Mouse (Mus musculus) v-Abl transformed pro-B cells (cell line): Measurements from ENCODE around the gene Ube2e2.

Experiments
- in situ Hi-C, 2 experiments: fragments of 400-800 bp; cut with MboI; formaldehyde crosslinking; loops; one replicate each; pipeline ENCODE4 v1.15.1; 2025; ENCODE audit not compliant: unreplicated experiment in 2 of 2

Gene Ube2e2

GRCm38 (mm10) chr14:18893947-18894445 is at the start of gene Ube2e2:
Gene Ube2e2, minus strand, starts transcription at chr14:18894267.
- in situ Hi-C loops = no loop called here

- in situ Hi-C loops = no loop called here
Observed at GRCm38 (mm10) chr14:18940068-18940467, 46.0 kb upstream of the Ube2e2 start.

DNA sequence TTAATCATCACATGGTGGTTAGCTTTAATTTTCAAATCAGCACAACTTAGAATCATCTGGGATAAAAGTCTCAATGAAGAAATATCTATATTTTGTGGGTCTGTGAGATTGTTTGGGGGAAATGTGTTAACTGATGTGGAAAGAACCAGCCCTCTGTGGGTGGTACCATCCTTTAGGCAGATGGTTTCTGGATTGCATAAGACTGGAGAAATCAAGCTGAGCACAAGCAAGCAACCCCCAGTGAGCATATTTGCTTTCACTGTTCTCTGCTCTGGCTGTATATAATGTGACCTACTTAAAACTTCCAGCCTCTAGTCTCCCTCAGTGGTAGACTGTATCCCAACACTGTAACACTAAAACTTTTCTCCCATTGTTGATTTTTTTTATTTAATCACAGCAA is 9.5 kb upstream of the Ube2e2 start:
- in situ Hi-C loops = no loop called here

- in situ Hi-C loops = no loop called here
Observed at GRCm38 (mm10) chr14:18893121-18893946, 733 bp downstream of the Ube2e2 start.

DNA sequence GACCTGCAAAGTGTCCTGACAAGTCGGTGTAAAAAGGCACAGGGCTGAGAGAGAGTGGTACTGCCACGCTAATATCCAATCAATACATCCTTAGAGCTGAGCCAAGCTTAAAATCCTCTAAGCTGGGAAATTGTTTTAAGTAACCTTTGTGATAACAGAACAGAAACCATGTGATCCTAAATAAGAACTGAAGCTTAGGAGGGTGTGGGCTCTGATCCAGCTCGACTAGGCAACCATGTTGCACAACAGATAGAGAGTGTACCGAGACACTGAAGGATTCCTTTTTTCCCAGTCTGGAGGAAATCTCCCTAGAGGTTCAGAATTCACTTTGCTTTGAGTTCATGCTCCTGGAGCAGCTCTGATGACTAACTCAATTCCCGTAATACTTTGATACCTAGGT is 4.5 kb downstream of the Ube2e2 start:
- in situ Hi-C loops = no loop called here

GRCm38 (mm10) chr14:18882493-18882892 is 11.6 kb downstream of the Ube2e2 start:
- in situ Hi-C loops = no loop called here

DNA sequence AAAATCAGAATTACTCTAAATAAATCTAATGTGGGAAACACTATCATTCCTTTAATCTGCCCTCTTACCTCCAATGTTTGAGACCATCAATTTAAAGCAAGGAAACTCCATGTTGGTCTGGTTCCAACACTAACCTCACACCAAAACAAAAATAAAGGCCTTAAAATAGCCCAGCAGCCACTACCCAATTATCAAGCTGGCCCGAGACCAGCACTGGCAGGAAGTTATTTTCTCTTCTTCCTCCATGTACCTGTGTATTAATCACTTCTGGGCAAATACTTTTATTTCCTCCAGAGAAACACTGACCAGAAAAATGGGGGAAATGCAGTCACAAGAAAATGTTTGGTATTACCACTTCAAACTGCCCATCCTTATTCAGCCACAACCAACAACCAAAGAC is 23.4 kb downstream of the Ube2e2 start:
- in situ Hi-C loops = no loop called here

GRCm38 (mm10) chr14:18828661-18829060 is 65.4 kb downstream of the Ube2e2 start:
- in situ Hi-C loops = no loop called here

GRCm38 (mm10) chr14:18826753-18827152 is 67.3 kb downstream of the Ube2e2 start:
- in situ Hi-C loops = no loop called here

GRCm38 (mm10) chr14:18820713-18821112 is 73.4 kb downstream of the Ube2e2 start:
- in situ Hi-C loops = no loop called here

DNA sequence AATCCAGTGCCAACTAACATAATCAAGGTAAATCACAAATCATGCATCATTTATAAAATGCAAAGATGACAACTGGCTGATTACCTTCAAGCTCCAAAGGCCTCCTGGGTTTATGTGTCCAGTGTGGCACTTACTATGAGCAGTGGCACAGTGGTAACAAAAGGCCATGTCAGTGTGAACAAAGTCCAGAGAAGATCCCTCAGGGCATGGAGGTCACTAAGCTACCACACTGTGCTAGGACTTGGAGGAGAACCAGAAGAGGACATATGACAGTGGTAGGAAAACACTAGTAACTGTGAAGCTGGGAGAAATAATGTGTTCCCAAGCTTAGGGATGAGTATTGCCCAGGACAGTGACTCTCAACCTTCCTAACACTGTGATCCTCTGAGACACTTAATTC is 97.2 kb downstream of the Ube2e2 start:
- in situ Hi-C loops = no loop called here

DNA sequence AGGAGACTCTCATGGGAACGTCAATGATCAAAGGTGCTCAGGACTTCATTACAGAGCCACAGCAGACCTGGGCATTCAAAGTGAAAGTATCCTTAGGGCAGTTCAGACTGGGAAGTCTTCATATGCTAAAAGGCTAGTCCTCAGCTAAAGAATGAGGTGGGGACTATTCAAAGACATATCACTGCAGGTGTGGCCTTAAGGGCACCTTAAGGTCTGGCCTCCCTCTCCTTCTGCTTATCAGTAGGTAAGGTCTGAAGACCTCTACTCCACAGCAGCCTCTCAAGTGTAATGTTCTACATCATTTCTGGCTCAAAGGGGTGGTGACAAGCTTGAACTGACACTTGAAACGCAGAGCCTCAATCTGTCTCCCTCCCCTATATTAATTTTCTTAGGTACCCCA is 98.3 kb downstream of the Ube2e2 start:
- in situ Hi-C loops = no loop called here

GRCm38 (mm10) chr14:18778993-18779675 is 114.9 kb downstream of the Ube2e2 start:
- in situ Hi-C loops = no loop called here

DNA sequence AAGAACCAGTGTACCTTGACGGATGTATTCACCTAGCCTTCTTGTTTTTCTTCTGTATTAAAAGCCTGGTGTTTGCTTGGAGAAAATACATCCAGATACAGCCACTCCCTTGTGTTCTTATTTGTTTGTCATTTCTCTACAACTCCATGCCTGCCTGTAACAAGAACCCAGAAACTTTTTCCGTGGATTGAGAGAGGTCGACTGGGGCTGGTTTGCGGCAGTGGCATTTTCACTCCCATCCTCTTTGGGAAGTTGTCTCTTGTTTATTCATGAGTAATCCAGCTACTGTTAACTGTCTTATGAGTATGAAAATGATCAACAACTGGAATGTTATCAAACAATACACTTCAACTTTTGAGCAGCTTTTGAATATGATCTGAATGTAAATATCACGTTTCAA is 115.8 kb downstream of the Ube2e2 start:
- in situ Hi-C loops = no loop called here

- in situ Hi-C loops = no loop called here
Observed at GRCm38 (mm10) chr14:18776132-18776531, 117.9 kb downstream of the Ube2e2 start.

DNA sequence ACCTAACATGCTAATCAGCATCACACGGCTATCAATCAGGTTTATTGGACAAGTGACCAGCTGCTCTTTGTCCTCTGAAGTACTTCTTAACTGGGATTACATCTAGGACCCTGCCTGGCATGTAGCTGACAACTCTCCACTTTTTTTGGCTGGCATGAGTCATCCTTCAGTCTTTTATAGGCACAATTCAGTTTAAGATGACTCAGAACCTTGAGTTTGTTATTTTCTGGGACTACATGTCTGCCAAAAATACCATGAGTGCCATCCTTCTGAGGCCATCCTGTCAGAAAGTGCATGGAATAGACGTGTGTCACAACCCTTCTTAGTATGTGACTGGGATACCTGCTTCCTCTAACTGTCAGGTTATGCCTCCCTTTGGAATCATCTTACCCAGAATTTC is 120.3 kb downstream of the Ube2e2 start:
- in situ Hi-C loops = no loop called here

GRCm38 (mm10) chr14:18759601-18760356 is 134.3 kb downstream of the Ube2e2 start:
- in situ Hi-C loops = no loop called here

GRCm38 (mm10) chr14:18758595-18759532 is 135.2 kb downstream of the Ube2e2 start:
- in situ Hi-C loops = no loop called here

GRCm38 (mm10) chr14:18758003-18758402 is 136.1 kb downstream of the Ube2e2 start:
- in situ Hi-C loops = no loop called here

DNA sequence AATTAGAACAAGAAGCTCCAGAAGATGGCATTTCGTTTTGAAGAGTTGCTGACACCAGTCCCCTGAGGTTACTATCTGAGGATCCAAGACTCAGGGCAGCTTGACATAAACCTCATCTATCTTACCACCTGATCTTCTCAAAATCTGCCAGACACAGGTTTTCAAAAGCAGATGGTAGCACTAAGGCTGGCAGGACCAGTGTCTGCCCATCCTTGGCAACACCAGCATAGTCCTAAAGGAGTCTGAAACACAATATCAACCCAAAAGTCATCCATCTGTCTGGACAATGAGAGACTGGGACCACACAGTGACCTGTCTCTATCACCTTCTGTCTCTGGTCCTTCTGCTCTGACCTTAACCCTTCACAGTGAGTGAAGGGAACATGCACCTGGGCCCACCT is 138.7 kb downstream of the Ube2e2 start:
- in situ Hi-C loops = no loop called here
